ENCODE assay signal across 19 mouse cellular contexts in the genomic region with DNA sequence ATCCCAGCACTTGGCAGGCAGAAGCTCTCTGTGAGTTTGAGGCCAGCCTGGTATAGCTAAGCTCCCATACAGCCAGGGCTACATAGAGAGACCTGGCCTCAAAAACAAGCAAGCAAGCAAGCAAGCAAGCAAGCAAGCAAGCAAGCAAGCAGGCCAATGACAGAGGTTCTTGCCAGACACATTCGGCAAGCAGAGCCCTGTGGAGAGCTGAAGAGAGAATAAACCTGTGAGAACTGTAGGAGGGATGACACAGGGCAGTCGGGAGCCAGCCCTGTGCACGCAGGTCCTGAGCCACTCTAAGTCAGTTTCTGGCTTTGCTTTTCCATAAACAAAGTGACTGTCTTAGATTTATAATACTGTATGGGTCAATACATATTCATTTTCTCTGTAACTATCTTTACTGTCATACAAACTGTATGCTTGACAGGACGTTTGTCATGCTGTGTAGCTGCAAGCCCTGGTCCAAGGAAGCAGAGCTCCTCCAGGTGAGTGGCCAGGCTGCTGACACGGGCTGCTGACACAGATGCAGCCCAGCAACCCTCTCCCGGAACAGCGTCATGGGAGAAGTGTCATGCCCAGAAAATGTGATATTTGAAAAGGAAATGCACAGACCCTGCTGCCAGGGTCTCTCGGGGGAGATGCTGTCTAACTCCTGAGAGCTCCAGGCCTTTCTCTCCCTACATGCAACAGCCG. TPM values are rescaled to one million over a fixed set of nuclear protein-coding genes. Genes with fewer than 3 reads are reported as not detected.
DNase-seq lines count a peak whose midpoint lies in the region; ATAC-seq and TF ChIP-seq lines count a peak whose summit lies in the region.
"Had no signal": no experiment of that assay in that cellular context is flagged by ENCODE, and none has a peak within 500 bp of the region (broad histone marks: within the 10 kb centered on the region; RNA-seq: fewer than 3 reads in every experiment).

No protein-coding gene starts in this region.

- no peaks in the 10 kb centered on the region for H3K9me3 ChIP-seq in hindbrain, embryonic 13.5 days
- H3K9me3 ChIP-seq in hindbrain, postnatal 0 days (ENCODE audit: low read length) = no peaks in the 10 kb centered on the region
- H3K9me3 ChIP-seq in midbrain, postnatal 0 days (ENCODE audit: low read length) = no peaks in the 10 kb centered on the region
- H3K9me3 ChIP-seq in heart, embryonic 12.5 days (replicated peaks) = no peaks in the 10 kb centered on the region
- H3K9me3 ChIP-seq: liver, embryonic 15.5 days; megakaryocyte, embryonic 14.5 days had no signal

- H3K27ac ChIP-seq in hindbrain, embryonic 13.5 days = peak overlapping the region; percentile 44
- H3K27ac ChIP-seq in hindbrain, postnatal 0 days = no peak overlapping the region
- peak overlapping the region; percentile 64 for H3K27ac ChIP-seq in cerebellum, adult 2 months (ENCODE audit: insufficient read depth, low read length)
- H3K27ac ChIP-seq in midbrain, postnatal 0 days (ENCODE audit: low read depth, low read length) = peak overlapping the region; percentile 44; the same call in 1 of the 2 replicates
- no peak overlapping the region for H3K27ac ChIP-seq in heart, embryonic 12.5 days (ENCODE audit: poor library complexity, severe bottlenecking)
- H3K27ac ChIP-seq: liver, embryonic 15.5 days had no signal

- no peak overlapping the region for H3K4me2 ChIP-seq in hindbrain, embryonic 13.5 days
- no peak overlapping the region for H3K4me2 ChIP-seq in hindbrain, postnatal 0 days (ENCODE audit: low read depth, low read length)
- H3K4me2 ChIP-seq in midbrain, postnatal 0 days (ENCODE audit: low read depth, low read length, poor library complexity, severe bottlenecking) = no peak overlapping the region
- H3K4me2 ChIP-seq in heart, embryonic 12.5 days = no peak overlapping the region
- H3K4me2 ChIP-seq: liver, embryonic 15.5 days had no signal

- peaks cover 27% of the 10 kb centered on the region for H3K4me1 ChIP-seq in hindbrain, embryonic 13.5 days (replicated peaks)
- H3K4me1 ChIP-seq in hindbrain, postnatal 0 days (ENCODE audit: insufficient read depth, low read length) = peaks cover 14% of the 10 kb centered on the region; the same call in 1 of the 2 replicates
- peaks cover 64% of the 10 kb centered on the region for H3K4me1 ChIP-seq in cerebellum, adult 2 months (ENCODE audit: control insufficient read depth, insufficient read depth, low read length)
- peaks cover 3% of the 10 kb centered on the region for H3K4me1 ChIP-seq in midbrain, postnatal 0 days (ENCODE audit: insufficient read depth, low read length)
- 0 out of 2 replicates have a peak, but pooled peaks cover 4% of the 10 kb centered on the region for H3K4me1 ChIP-seq in heart, embryonic 12.5 days (replicated peaks)
- H3K4me1 ChIP-seq: liver, embryonic 15.5 days had no signal

- 0 out of 2 replicates have a peak, but pooled peaks cover 2% of the 10 kb centered on the region for H3K36me3 ChIP-seq in hindbrain, embryonic 13.5 days
- no peaks in the 10 kb centered on the region for H3K36me3 ChIP-seq in hindbrain, postnatal 0 days (ENCODE audit: insufficient read depth, low read length)
- peaks cover 3% of the 10 kb centered on the region; the same call in 1 of the 2 replicates for H3K36me3 ChIP-seq in midbrain, postnatal 0 days (ENCODE audit: insufficient read depth, low read length)
- no peaks in the 10 kb centered on the region for H3K36me3 ChIP-seq in heart, embryonic 12.5 days
- H3K36me3 ChIP-seq: liver, embryonic 15.5 days had no signal

- no peak for TF ChIP-seq CTCF in hindbrain, postnatal 0 days (IDR thresholded peaks at IDR 0.05; ENCODE audit: low read depth)
- no peak for TF ChIP-seq CTCF in cerebellum, adult 2 months (IDR thresholded peaks at IDR 0.05; ENCODE audit: borderline replicate concordance, insufficient read depth, low read depth, low read length)
- TF ChIP-seq CTCF in midbrain, postnatal 0 days (IDR thresholded peaks at IDR 0.05) = no peak

- H3K27me3 ChIP-seq in hindbrain, embryonic 13.5 days = no peaks in the 10 kb centered on the region
- no peaks in the 10 kb centered on the region for H3K27me3 ChIP-seq in hindbrain, postnatal 0 days (ENCODE audit: insufficient read depth, low read length)
- no peaks in the 10 kb centered on the region for H3K27me3 ChIP-seq in cerebellum, adult 2 months (ENCODE audit: control insufficient read depth, insufficient read depth, low read length)
- H3K27me3 ChIP-seq in midbrain, postnatal 0 days (ENCODE audit: insufficient read depth, low read length) = no peaks in the 10 kb centered on the region
- no peaks in the 10 kb centered on the region for H3K27me3 ChIP-seq in heart, embryonic 12.5 days (replicated peaks)
- H3K27me3 ChIP-seq: liver, embryonic 15.5 days; megakaryocyte, embryonic 14.5 days had no signal

- peak overlapping the region; percentile 19; the same call in 1 of the 2 replicates for H3K9ac ChIP-seq in hindbrain, embryonic 13.5 days
- H3K9ac ChIP-seq in hindbrain, postnatal 0 days (replicated peaks; ENCODE audit: low read length) = no peak overlapping the region
- H3K9ac ChIP-seq in midbrain, postnatal 0 days (replicated peaks; ENCODE audit: low read length, poor library complexity, severe bottlenecking) = no peak overlapping the region
- H3K9ac ChIP-seq in heart, embryonic 12.5 days = no peak overlapping the region
- H3K9ac ChIP-seq: liver, embryonic 15.5 days had no signal

- intact Hi-C loops in left cerebral cortex, postnatal 25 days (cut with DNase I) = no loop called here

- DNase-seq in hindbrain, postnatal 0 days (ENCODE audit: low spot score) = no peak
- peak; percentile 74 to 84 for DNase-seq in cerebellum, adult 2 months
- peak; percentile 71 to 73 for DNase-seq in cerebellum, postnatal 25 days
- no peak for DNase-seq in midbrain, postnatal 0 days (ENCODE audit: low spot score)
- DNase-seq in left cerebral cortex, postnatal 25 days (ENCODE audit: low spot score in 2 of 2) = no peak
- DNase-seq: adrenal gland, postnatal 25 days; embryo, embryonic 11 days; heart, adult 11 months; kidney, adult 9 months; kidney, postnatal 36 days; lung, postnatal 10 days; thymus, postnatal 14 days had no signal

- H3K4me3 ChIP-seq in hindbrain, embryonic 13.5 days = no peak overlapping the region
- no peak overlapping the region for H3K4me3 ChIP-seq in hindbrain, postnatal 0 days (ENCODE audit: low read length)
- no peak overlapping the region for H3K4me3 ChIP-seq in cerebellum, adult 2 months (replicated peaks; ENCODE audit: insufficient read depth, low read depth, low read length)
- no peak overlapping the region for H3K4me3 ChIP-seq in midbrain, postnatal 0 days (ENCODE audit: low read depth, low read length)
- H3K4me3 ChIP-seq in heart, embryonic 12.5 days = no peak overlapping the region
- H3K4me3 ChIP-seq: liver, embryonic 15.5 days; megakaryocyte, embryonic 14.5 days; myocyte had no signal

- 57% methylated on average over 9 of the region's 9 CpGs for WGBS in hindbrain, embryonic 13.5 days
- WGBS in hindbrain, postnatal 0 days = 42% methylated on average over 9 of the region's 9 CpGs
- WGBS in cerebellum, adult 2 months = 14% methylated on average over 9 of the region's 9 CpGs
- 39% methylated on average over 9 of the region's 9 CpGs for WGBS in midbrain, postnatal 0 days
- WGBS in heart, embryonic 12.5 days = 50% methylated on average over 9 of the region's 9 CpGs

- no peak for ATAC-seq in hindbrain, embryonic 13.5 days (ENCODE audit: low FRiP score)
- ATAC-seq in hindbrain, postnatal 0 days = no peak
- no peak for ATAC-seq in midbrain, postnatal 0 days (ENCODE audit: low FRiP score)
- ATAC-seq in heart, embryonic 12.5 days (ENCODE audit: insufficient number of reproducible peaks, low FRiP score) = no peak
- ATAC-seq: forebrain, embryonic 16.5 days had no signal

- TF ChIP-seq POLR2A in cerebellum, adult 2 months (IDR thresholded peaks at IDR 0.05; ENCODE audit: borderline replicate concordance, insufficient read depth, low read length) = no peak

RNA-seq across cellular contexts. Expression of gene Kcnc1, which starts 51.3 kb away (rescaled TPM):
- polyA plus RNA-seq in hindbrain, embryonic 13.5 days (2015; fragmentation: Nextera tagmentation; extraction: Ambion mirVana) = 9.6 and 9.7 TPM in 2 replicates
- 43.7 and 45.6 TPM in 2 replicates for total RNA-seq in hindbrain, postnatal 0 days (2014; rRNA removed)
- 25.0 and 25.6 TPM in 2 replicates for polyA plus RNA-seq in hindbrain, postnatal 0 days (2015; fragmentation: Nextera tagmentation; extraction: Ambion mirVana)
- polyA plus RNA-seq in cerebellum, adult 2 months (2012; rRNA removed) = 325 and 338 TPM in 2 replicates
- total RNA-seq in midbrain, postnatal 0 days (2014; rRNA removed) = 43.8 and 44.9 TPM in 2 replicates
- 24.0 and 26.5 TPM in 2 replicates for polyA plus RNA-seq in midbrain, postnatal 0 days (2015; fragmentation: Nextera tagmentation; extraction: Ambion mirVana)
- 100 to 1,000 TPM; 115 to 131 TPM for total RNA-seq in left cerebral cortex, postnatal 25 days (2021)
- polyA plus RNA-seq in heart, embryonic 12.5 days (2016; fragmentation: Nextera tagmentation; extraction: Ambion mirVana) = 0.23 TPM in 1 of 2 replicates, not detected in the other
- polyA plus RNA-seq: heart, embryonic 14.5 days; liver, embryonic 15.5 days had no signal

Comparison
In these comparisons a context has a peak if more than half of its experiments do, and no peak if none do; other contexts are left out.
1. H3K27ac ChIP-seq: peak in hindbrain, embryonic 13.5 days (single experiment), cerebellum, adult 2 months (single experiment) and midbrain, postnatal 0 days (single experiment); none in hindbrain, postnatal 0 days (single experiment) and heart, embryonic 12.5 days (single experiment).
2. DNase-seq: peak in cerebellum, adult 2 months (2 of 2) and cerebellum, postnatal 25 days (2 of 2); none in hindbrain, postnatal 0 days (single experiment), midbrain, postnatal 0 days (single experiment) and left cerebral cortex, postnatal 25 days (0 of 2).
3. RNA of gene Kcnc1, which starts 51.3 kb away (polyA plus RNA-seq): 325 to 338 TPM in cerebellum, adult 2 months; 25.0 to 25.6 TPM in hindbrain, postnatal 0 days, 24.0 to 26.5 TPM in midbrain, postnatal 0 days, 9.6 to 9.7 TPM in hindbrain, embryonic 13.5 days and 0.23 TPM in heart, embryonic 12.5 days; every median in the first group is over 10 times any median in the second.